In genomic region chr9:88546166-88546565, GRCm38 (mm10) we compare ENCODE assay signal across 11 mouse cellular contexts. TPM values are rescaled to one million over a fixed set of nuclear protein-coding genes. Genes with fewer than 3 reads are reported as not detected.
DNase-seq lines count a peak whose midpoint lies in the region; ATAC-seq and TF ChIP-seq lines count a peak whose summit lies in the region.
"Had no signal": no experiment of that assay in that cellular context is flagged by ENCODE, and none has a peak within 500 bp of the region (broad histone marks: within the 10 kb centered on the region; RNA-seq: fewer than 3 reads in every experiment).

No protein-coding gene starts in this region.

- no peak overlapping the region for H3K4me3 ChIP-seq in hindbrain, embryonic 11.5 days (ENCODE audit: low read depth, low read length)
- H3K4me3 ChIP-seq in hindbrain, embryonic 12.5 days: no peak overlapping the region
- peak overlapping the region in 1 of 2 experiments; percentile 57; a peak in 2 of 4 replicates for H3K4me3 ChIP-seq in MEL (ENCODE audit: control insufficient read depth in 1 of 2, insufficient read depth in 1 of 2, low read depth in 2 of 2, low read length in 2 of 2)
- H3K4me3 ChIP-seq: embryonic facial prominence, embryonic 13.5 days; limb, embryonic 12.5 days had no signal

- H3K27ac ChIP-seq in hindbrain, embryonic 11.5 days (ENCODE audit: low read depth, low read length): no peak overlapping the region
- H3K27ac ChIP-seq in hindbrain, embryonic 12.5 days: no peak overlapping the region
- H3K27ac ChIP-seq in MEL (ENCODE audit: control insufficient read depth, low read depth, low read length): no peak overlapping the region
- H3K27ac ChIP-seq: embryonic facial prominence, embryonic 13.5 days; limb, embryonic 12.5 days had no signal

- H3K79me2 ChIP-seq in MEL (ENCODE audit: control insufficient read depth, insufficient read depth, low read length, poor library complexity): peaks cover 6% of the 10 kb centered on the region

- DNase-seq in hindbrain, embryonic 11.5 days (ENCODE audit: low spot score): peak; percentile 79
- DNase-seq in 416B (ENCODE audit: low read depth) (peak; percentile 86), MEL (ENCODE audit: low read depth, low spot score) (peak; percentile 91)
- DNase-seq in cerebellum, postnatal 25 days: peak; percentile 52 to 77
- peak; percentile 33 for DNase-seq in kidney, postnatal 14 days
- DNase-seq in frontal cortex, postnatal 25 days (ENCODE audit: low spot score in 2 of 2): no peak

- H3K4me2 ChIP-seq in hindbrain, embryonic 11.5 days (replicated peaks; ENCODE audit: low read depth, low read length): no peak overlapping the region
- no peak overlapping the region for H3K4me2 ChIP-seq in hindbrain, embryonic 12.5 days (replicated peaks)
- H3K4me2 ChIP-seq: embryonic facial prominence, embryonic 13.5 days; limb, embryonic 12.5 days had no signal

- ATAC-seq in hindbrain, embryonic 11.5 days (ENCODE audit: low FRiP score): no peak
- no peak for ATAC-seq in hindbrain, embryonic 12.5 days (ENCODE audit: low FRiP score)
- ATAC-seq in neutrophil, adult 5-6 weeks (ENCODE audit: extremely low read depth, insufficient number of reproducible peaks, low FRiP score, poor library complexity, severe bottlenecking): peak; percentile 73

- TF ChIP-seq RAD21 in MEL (IDR thresholded peaks at IDR 0.05; ENCODE audit: low read depth, low read length): peak; percentile 96

- no peak for TF ChIP-seq EP300 in MEL (IDR thresholded peaks at IDR 0.05; ENCODE audit: low read depth in 1 of 2, low read length in 2 of 2)

- no peak for TF ChIP-seq POLR2A in MEL (IDR thresholded peaks at IDR 0.05; ENCODE audit: control insufficient read depth in 1 of 2, insufficient read depth in 1 of 2, low read depth in 1 of 2, low read length in 2 of 2, poor library complexity in 1 of 2)

- H3K27me3 ChIP-seq in hindbrain, embryonic 11.5 days (ENCODE audit: control insufficient read depth, insufficient read depth, low read length): no peaks in the 10 kb centered on the region
- no peaks in the 10 kb centered on the region for H3K27me3 ChIP-seq in hindbrain, embryonic 12.5 days
- H3K27me3 ChIP-seq in MEL (ENCODE audit: control insufficient read depth in 1 of 2, insufficient read depth in 2 of 2, low read length in 2 of 2): no peaks in the 10 kb centered on the region
- H3K27me3 ChIP-seq: embryonic facial prominence, embryonic 13.5 days; limb, embryonic 12.5 days had no signal

- TF ChIP-seq CTCF in MEL (IDR thresholded peaks at IDR 0.05 in 2 of 3, conservative IDR thresholded peaks at IDR 0.05 in 1 of 3; ENCODE audit: control insufficient read depth in 1 of 3, insufficient read depth in 1 of 3, low read depth in 2 of 3, low read length in 3 of 3, poor library complexity in 1 of 3, severe bottlenecking in 1 of 3): peak; percentile 71 to 94 (median 88)

- no peaks in the 10 kb centered on the region for H3K9me3 ChIP-seq in hindbrain, embryonic 11.5 days (ENCODE audit: control insufficient read depth, low read length)
- no peaks in the 10 kb centered on the region for H3K9me3 ChIP-seq in hindbrain, embryonic 12.5 days (replicated peaks)
- no peaks in the 10 kb centered on the region for H3K9me3 ChIP-seq in MEL (replicated peaks; ENCODE audit: insufficient read depth, low read length)
- H3K9me3 ChIP-seq: embryonic facial prominence, embryonic 13.5 days; limb, embryonic 12.5 days had no signal

- H3K9ac ChIP-seq in hindbrain, embryonic 11.5 days (ENCODE audit: low read depth, low read length): no peak overlapping the region
- H3K9ac ChIP-seq in hindbrain, embryonic 12.5 days: no peak overlapping the region
- H3K9ac ChIP-seq in MEL (ENCODE audit: control insufficient read depth, low read depth, low read length, poor library complexity, severe bottlenecking): peak overlapping the region; percentile 51; the same call in 1 of the 2 replicates
- H3K9ac ChIP-seq: embryonic facial prominence, embryonic 13.5 days; limb, embryonic 12.5 days had no signal

- WGBS in hindbrain, embryonic 11.5 days: 9% methylated on average over 2 of the region's 2 CpGs
- 5% methylated on average over 2 of the region's 2 CpGs for WGBS in hindbrain, embryonic 12.5 days

- no peaks in the 10 kb centered on the region; the same call in 1 of the 2 replicates for H3K4me1 ChIP-seq in hindbrain, embryonic 11.5 days (replicated peaks; ENCODE audit: control insufficient read depth, insufficient read depth, low read length)
- peaks cover 20% of the 10 kb centered on the region for H3K4me1 ChIP-seq in hindbrain, embryonic 12.5 days
- H3K4me1 ChIP-seq in MEL (ENCODE audit: control insufficient read depth in 1 of 2, insufficient read depth in 2 of 2, low read length in 2 of 2): peaks cover 0 to 3% of the 10 kb centered on the region in 2 experiments; a peak in 1 of 4 replicates

- H3K36me3 ChIP-seq in hindbrain, embryonic 11.5 days (ENCODE audit: control insufficient read depth, insufficient read depth, low read length): no peaks in the 10 kb centered on the region
- H3K36me3 ChIP-seq in hindbrain, embryonic 12.5 days: no peaks in the 10 kb centered on the region
- peaks cover 0 to 7% of the 10 kb centered on the region in 2 experiments; a peak in 1 of 4 replicates for H3K36me3 ChIP-seq in MEL (ENCODE audit: control insufficient read depth in 1 of 2, insufficient read depth in 2 of 2, low read length in 2 of 2)

TF ChIP-seq in MEL, 35 proteins besides CTCF, POLR2A, EP300 and RAD21 (continues in another document):
- no peak for TF ChIP-seq ZMIZ1 (IDR thresholded peaks at IDR 0.05; ENCODE audit: low read depth, low read length)
- TF ChIP-seq NRF1 (IDR thresholded peaks at IDR 0.05; ENCODE audit: insufficient read depth, low read depth, low read length, poor library complexity, severe bottlenecking): no peak
- no peak for TF ChIP-seq E2F4 (IDR thresholded peaks at IDR 0.05; ENCODE audit: borderline replicate concordance, low read depth, low read length)
- peak; percentile 32; the same call in 1 of the 2 replicates for TF ChIP-seq TBP (IDR thresholded peaks at IDR 0.05; ENCODE audit: low read depth, low read length)
- no peak for TF ChIP-seq CHD1 (IDR thresholded peaks at IDR 0.05; ENCODE audit: low read depth, low read length)
- TF ChIP-seq POLR2AphosphoS2 (IDR thresholded peaks at IDR 0.05; ENCODE audit: low read length): no peak
- no peak for TF ChIP-seq MAFK (IDR thresholded peaks at IDR 0.05; ENCODE audit: borderline replicate concordance, low read depth, low read length)
- no peak for TF ChIP-seq GABPA (IDR thresholded peaks at IDR 0.05; ENCODE audit: low read depth, low read length)
- TF ChIP-seq KAT2A (conservative IDR thresholded peaks at IDR 0.05; ENCODE audit: low read depth, low read length): no peak
- no peak for TF ChIP-seq MEF2A (IDR thresholded peaks at IDR 0.05; ENCODE audit: extremely low read depth, insufficient replicate concordance, low read depth, low read length, poor library complexity, severe bottlenecking)
- TF ChIP-seq HCFC1 (IDR thresholded peaks at IDR 0.05; ENCODE audit: low read depth, low read length): peak; percentile 42; the same call in 1 of the 2 replicates
- no peak for TF ChIP-seq POLR2AphosphoS5 (IDR thresholded peaks at IDR 0.05; ENCODE audit: borderline replicate concordance, low read depth, low read length)
- peak; percentile 23; the same call in 1 of the 2 replicates for TF ChIP-seq GATA1 (IDR thresholded peaks at IDR 0.05; ENCODE audit: low read depth, low read length)
- TF ChIP-seq ELF1 (IDR thresholded peaks at IDR 0.05; ENCODE audit: low read depth, low read length): no peak
- no peak for TF ChIP-seq TCF12 (IDR thresholded peaks at IDR 0.05; ENCODE audit: low read depth, low read length)
- no peak for TF ChIP-seq UBTF (IDR thresholded peaks at IDR 0.05; ENCODE audit: borderline replicate concordance, insufficient read depth, low read depth, low read length)
- TF ChIP-seq USF1 (IDR thresholded peaks at IDR 0.05; ENCODE audit: low read depth, low read length): no peak
- TF ChIP-seq ZC3H11A (IDR thresholded peaks at IDR 0.05; ENCODE audit: low read depth, low read length): peak; percentile 86
- TF ChIP-seq ETS1 (IDR thresholded peaks at IDR 0.05; ENCODE audit: low read depth, low read length): no peak
- no peak for TF ChIP-seq TAL1 (IDR thresholded peaks at IDR 0.05; ENCODE audit: low read length)
- TF ChIP-seq SIN3A (IDR thresholded peaks at IDR 0.05; ENCODE audit: low read length): 0 out of 2 replicates have a peak, but pooled peaks have one; percentile 40
- no peak for TF ChIP-seq MAX (IDR thresholded peaks at IDR 0.05; ENCODE audit: low read length)
- TF ChIP-seq MYC (IDR thresholded peaks at IDR 0.05; ENCODE audit: low read depth, low read length): no peak
- no peak for TF ChIP-seq MAZ (IDR thresholded peaks at IDR 0.05; ENCODE audit: low read depth, low read length)
- no peak for TF ChIP-seq JUND (IDR thresholded peaks at IDR 0.05; ENCODE audit: low read depth, low read length)
- peak; percentile 82 for TF ChIP-seq SMC3 (IDR thresholded peaks at IDR 0.05; ENCODE audit: low read depth, low read length)
- TF ChIP-seq ZNF384 (IDR thresholded peaks at IDR 0.05; ENCODE audit: low read depth, low read length): no peak
- TF ChIP-seq BHLHE40 (IDR thresholded peaks at IDR 0.05; ENCODE audit: borderline replicate concordance, low read depth, low read length): no peak
- no peak for TF ChIP-seq MXI1 (IDR thresholded peaks at IDR 0.05; ENCODE audit: low read depth, low read length)
- no peak for TF ChIP-seq RCOR1 (IDR thresholded peaks at IDR 0.05; ENCODE audit: low read depth, low read length)
- TF ChIP-seq CHD2 (IDR thresholded peaks at IDR 0.05; ENCODE audit: low read length): no peak
- no peak for TF ChIP-seq ZKSCAN1 (IDR thresholded peaks at IDR 0.05; ENCODE audit: low read depth, low read length)

RNA-seq across cellular contexts. Expression of gene Zfp949, which starts 1.7 kb away (rescaled TPM):
- 9.1 and 10.1 TPM in 2 replicates for polyA plus RNA-seq in hindbrain, embryonic 11.5 days (2014; fragmentation: Nextera tagmentation; extraction: Ambion mirVana)
- polyA plus RNA-seq in hindbrain, embryonic 12.5 days (2016; fragmentation: Nextera tagmentation; extraction: Ambion mirVana): 15.9 and 16.5 TPM in 2 replicates
- 3.3 and 4.6 TPM in 2 replicates for total RNA-seq in MEL (2012; rRNA removed)
- polyA plus RNA-seq in MEL (2012; ENCODE audit: insufficient read depth in 1 of 2, insufficient read length in 2 of 2, low read depth in 1 of 2, low replicate concordance in 2 of 2, missing spikeins in 1 of 2): 1 to 10 TPM in 1 of 2 experiments, not detected in 1; 4.5 TPM
- 21.5 and 29.2 TPM in 2 replicates for total RNA-seq in neutrophil, adult 5-6 weeks (2017)

RNA-seq across cellular contexts. Expression of gene Trim43a, which starts 34.5 kb away (rescaled TPM):
- 0.10 TPM in 1 of 2 replicates, not detected in the other for polyA plus RNA-seq in hindbrain, embryonic 11.5 days (2014; fragmentation: Nextera tagmentation; extraction: Ambion mirVana)
- 0.22 and 0.48 TPM in 2 replicates for polyA plus RNA-seq in hindbrain, embryonic 12.5 days (2016; fragmentation: Nextera tagmentation; extraction: Ambion mirVana)
- total RNA-seq in MEL (2012; rRNA removed): not detected in 2 replicates
- polyA plus RNA-seq in MEL (2012; ENCODE audit: insufficient read depth in 1 of 2, insufficient read length in 2 of 2, low read depth in 1 of 2, low replicate concordance in 2 of 2, missing spikeins in 1 of 2): not detected
- total RNA-seq in neutrophil, adult 5-6 weeks (2017): 0.37 TPM in 1 of 2 replicates, not detected in the other
- polyA plus RNA-seq: limb, embryonic 12.5 days; stomach, embryonic 14.5 days had no signal

Comparison
In these comparisons a context has a peak if more than half of its experiments do, and no peak if none do; other contexts are left out.
1. DNase-seq: peak in hindbrain, embryonic 11.5 days (single experiment), 416B (single experiment), MEL (single experiment), cerebellum, postnatal 25 days (2 of 2) and kidney, postnatal 14 days (single experiment); none in frontal cortex, postnatal 25 days (0 of 2).